Mouse (Mus musculus) embryonic facial prominence, embryonic 12.5 days (tissue): ENCODE measurements around the gene Fzd7. TPM values are rescaled to one million over a fixed set of nuclear protein-coding genes. Genes with fewer than 3 reads are reported as not detected.
A peak's percentile ranks its signal among the peaks of the same experiment; 100 is the strongest.
"Not testable (repeated sequence)": the region's sequence is repeated elsewhere in the genome, so short reads cannot be mapped to it uniquely, and the experiment has no call there.

Experiments used
- ATAC-seq: fragments of 200-750 bp; cut with Nextera tagmentation; 2 replicates; pipeline ENCODE4 v1.8.0; 2017; ENCODE audit not compliant: insufficient number of reproducible peaks, insufficient read depth, low FRiP score, low TSS enrichment
- H3K27ac ChIP-seq: fragments of 300-500 bp; sonication (generic); 2 replicates; pipeline ENCODE4 v1.5.1; 2016; ENCODE audit warnings: mild to moderate bottlenecking
- H3K27me3 ChIP-seq: fragments of 300-500 bp; sonication (generic); 2 replicates; pipeline ENCODE4 v1.6.1; 2016; ENCODE audit warnings: mild to moderate bottlenecking, moderate library complexity
- H3K36me3 ChIP-seq: fragments of 300-500 bp; sonication (generic); 2 replicates; pipeline ENCODE4 v1.6.1; 2016; ENCODE audit warnings: mild to moderate bottlenecking
- H3K4me1 ChIP-seq: fragments of 300-500 bp; sonication (generic); 2 replicates; pipeline ENCODE4 v1.6.1; 2016
- H3K4me2 ChIP-seq: fragments of 300-500 bp; sonication (generic); replicated peaks from 2 replicates; pipeline ENCODE4 v1.6.1; 2016; ENCODE audit warnings: mild to moderate bottlenecking, moderate library complexity
- H3K4me3 ChIP-seq: fragments of 300-500 bp; sonication (generic); 2 replicates; pipeline ENCODE4 v1.5.1; 2016; ENCODE audit warnings: mild to moderate bottlenecking
- H3K9ac ChIP-seq: fragments of 300-500 bp; sonication (generic); 2 replicates; pipeline ENCODE4 v1.6.1; 2016; ENCODE audit warnings: mild to moderate bottlenecking, moderate library complexity
- H3K9me3 ChIP-seq: fragments of 300-500 bp; sonication (generic); 2 replicates; pipeline ENCODE4 v1.6.1; 2016; ENCODE audit warnings: mild to moderate bottlenecking, moderate library complexity
- WGBS: fragments of 180-500 bp; shearing (Covaris S2); methylation state at CpG from one replicate; pipeline ENCODE4 v1.1.7; 2016; 5-methylcytosine and 5-hydroxymethylcytosine counted together
- polyA plus RNA-seq: library from polyadenylated mRNA; unstranded; fragments of >200 nt; fragmentation: Nextera tagmentation; extraction: Ambion mirVana; gene quantifications from 2 replicates; pipeline ENCODE4 v1.2.1, GENCODE M21; 2016

Fzd7 gene
- polyA plus RNA-seq = 26.3 and 28.5 TPM in 2 replicates

- H3K4me3 ChIP-seq = peak within 1 kb of the TSS; percentile 94
- peak within 1 kb of the TSS; percentile 99 for H3K9ac ChIP-seq
- H3K9me3 ChIP-seq = no peaks in the 10 kb centered on the region
- peak; percentile 18; the same call in 1 of the 2 replicates for ATAC-seq
- no peaks in the 10 kb centered on the region for H3K27me3 ChIP-seq
- H3K4me2 ChIP-seq = peak within 1 kb of the TSS; percentile 95
- peak within 1 kb of the TSS; percentile 98 for H3K27ac ChIP-seq
- WGBS = under 1% methylated on average over 35 of the region's 35 CpGs
- H3K4me1 ChIP-seq = peaks cover 34% of the 10 kb centered on the region
- H3K36me3 ChIP-seq = 0 out of 2 replicates have a peak, but pooled peaks cover 5% of the 10 kb centered on the region
Measured at GRCm38 (mm10) chr1:59482331-59482695, at the start of gene Fzd7. Gene Fzd7 (plus strand): TSS chr1:59482424.

DNA sequence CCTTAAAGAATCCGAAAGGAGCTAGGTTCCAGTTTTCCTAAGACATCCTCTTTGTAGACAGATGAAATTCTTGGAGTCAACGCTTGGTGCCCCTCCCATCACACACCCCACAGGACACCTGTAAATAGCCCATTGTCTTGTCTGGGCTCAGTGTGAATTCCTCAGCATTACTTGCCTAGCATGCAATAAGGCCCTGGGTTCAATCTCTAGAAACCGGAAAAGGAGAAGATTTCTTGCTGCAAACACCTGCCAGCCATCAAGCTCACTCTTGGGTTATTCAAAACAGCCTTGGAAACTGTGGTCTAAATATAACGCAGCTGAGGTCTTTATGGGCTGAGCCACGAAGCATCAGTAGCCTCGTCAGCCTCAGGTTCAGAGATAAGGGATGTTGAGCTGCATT is 48.9 kb upstream of the Fzd7 start:
- ATAC-seq = no peak
- 72% methylated on average over 6 of the region's 6 CpGs for WGBS
- H3K4me1 ChIP-seq = peaks cover 6% of the 10 kb centered on the region
- no peak overlapping the region for H3K27ac ChIP-seq
- H3K27me3 ChIP-seq = no peaks in the 10 kb centered on the region
- H3K9ac ChIP-seq = no peak overlapping the region
- H3K9me3 ChIP-seq = no peaks in the 10 kb centered on the region
- no peaks in the 10 kb centered on the region for H3K36me3 ChIP-seq
- no peak overlapping the region for H3K4me3 ChIP-seq
- no peak overlapping the region for H3K4me2 ChIP-seq

DNA sequence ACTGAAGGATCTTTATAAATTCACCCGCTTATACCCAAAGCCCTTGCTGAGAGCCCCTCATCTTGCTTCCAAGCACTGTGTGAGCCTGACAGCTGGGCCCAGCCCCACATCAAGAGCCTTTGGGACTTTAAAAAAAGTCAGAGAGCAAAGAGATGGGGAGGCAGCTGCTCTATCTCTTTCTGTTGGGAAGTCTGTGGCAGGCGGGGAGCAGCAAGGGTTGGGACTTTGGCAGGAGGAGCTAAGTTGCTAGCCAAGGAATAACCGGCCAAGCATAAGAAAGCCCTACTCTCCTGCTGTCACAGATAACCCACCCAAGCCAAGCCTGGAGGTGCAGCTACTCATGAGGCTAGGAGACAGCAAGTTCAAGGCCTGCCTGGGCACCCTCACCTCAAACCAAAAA is 48.2 kb upstream of the Fzd7 start:
- no peak overlapping the region for H3K9ac ChIP-seq
- no peak overlapping the region for H3K4me2 ChIP-seq
- H3K4me3 ChIP-seq = no peak overlapping the region
- H3K27me3 ChIP-seq = no peaks in the 10 kb centered on the region
- no peak overlapping the region for H3K27ac ChIP-seq
- peaks cover 8% of the 10 kb centered on the region for H3K4me1 ChIP-seq
- no peaks in the 10 kb centered on the region for H3K36me3 ChIP-seq
- 75% methylated on average over 3 of the region's 3 CpGs for WGBS
- ATAC-seq = no peak
- no peaks in the 10 kb centered on the region for H3K9me3 ChIP-seq

GRCm38 (mm10) chr1:59435270-59435669 is 47.0 kb upstream of the Fzd7 start:
- Histone ChIP-seq H3K4me3 (no peak overlapping the region), H3K36me3 (no peaks in the 10 kb centered on the region), H3K27me3 (no peaks in the 10 kb centered on the region), H3K4me2 (no peak overlapping the region), H3K4me1 (peaks cover 12% of the 10 kb centered on the region), H3K27ac (no peak overlapping the region), H3K9ac (no peak overlapping the region), H3K9me3 (no peaks in the 10 kb centered on the region)
- ATAC-seq = no peak
- WGBS = 86% methylated on average over 5 of the region's 5 CpGs

GRCm38 (mm10) chr1:59436321-59436720 is 45.9 kb upstream of the Fzd7 start:
- H3K27me3 ChIP-seq = no peaks in the 10 kb centered on the region
- no peak overlapping the region for H3K9ac ChIP-seq
- H3K36me3 ChIP-seq = no peaks in the 10 kb centered on the region
- ATAC-seq = no peak
- no peak overlapping the region for H3K4me3 ChIP-seq
- peaks cover 12% of the 10 kb centered on the region for H3K4me1 ChIP-seq
- 76% methylated on average over 3 of the region's 3 CpGs for WGBS
- no peak overlapping the region for H3K27ac ChIP-seq
- no peaks in the 10 kb centered on the region for H3K9me3 ChIP-seq
- H3K4me2 ChIP-seq = no peak overlapping the region

DNA sequence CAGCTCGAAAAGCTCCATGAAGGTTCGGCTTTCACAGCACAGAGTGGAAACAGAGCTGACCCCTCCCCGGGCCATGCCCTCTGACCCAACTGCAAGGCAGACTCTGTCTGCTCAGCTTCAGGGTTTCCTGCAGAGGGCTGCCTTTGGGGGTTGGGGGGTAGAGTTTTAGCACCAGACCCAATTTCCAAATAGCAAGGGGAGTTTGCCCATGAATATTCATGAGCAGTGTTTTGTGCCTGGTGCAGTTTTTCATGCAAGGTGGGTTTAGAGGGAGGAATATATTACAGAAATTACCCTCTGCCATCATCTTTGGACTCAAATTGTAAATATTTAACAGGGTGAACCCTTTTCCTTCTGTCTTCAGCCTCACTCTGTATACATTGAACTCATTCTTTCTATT is 44.3 kb upstream of the Fzd7 start:
- H3K9me3 ChIP-seq = no peaks in the 10 kb centered on the region
- WGBS = 8% methylated on average over 3 of the region's 3 CpGs
- peak overlapping the region; percentile 67 for H3K27ac ChIP-seq
- peaks cover 12% of the 10 kb centered on the region for H3K4me1 ChIP-seq
- H3K4me3 ChIP-seq = no peak overlapping the region
- H3K4me2 ChIP-seq = no peak overlapping the region
- ATAC-seq = no peak
- H3K36me3 ChIP-seq = no peaks in the 10 kb centered on the region
- no peak overlapping the region for H3K9ac ChIP-seq
- H3K27me3 ChIP-seq = no peaks in the 10 kb centered on the region

GRCm38 (mm10) chr1:59438330-59438729 is 43.9 kb upstream of the Fzd7 start:
- Histone ChIP-seq H3K36me3 (no peaks in the 10 kb centered on the region), H3K4me2 (no peak overlapping the region), H3K27ac (peak overlapping the region; percentile 67), H3K4me1 (peaks cover 12% of the 10 kb centered on the region), H3K9me3 (no peaks in the 10 kb centered on the region), H3K4me3 (no peak overlapping the region), H3K9ac (no peak overlapping the region), H3K27me3 (no peaks in the 10 kb centered on the region)
- ATAC-seq = no peak
- 21% methylated on average over 4 of the region's 4 CpGs for WGBS

DNA sequence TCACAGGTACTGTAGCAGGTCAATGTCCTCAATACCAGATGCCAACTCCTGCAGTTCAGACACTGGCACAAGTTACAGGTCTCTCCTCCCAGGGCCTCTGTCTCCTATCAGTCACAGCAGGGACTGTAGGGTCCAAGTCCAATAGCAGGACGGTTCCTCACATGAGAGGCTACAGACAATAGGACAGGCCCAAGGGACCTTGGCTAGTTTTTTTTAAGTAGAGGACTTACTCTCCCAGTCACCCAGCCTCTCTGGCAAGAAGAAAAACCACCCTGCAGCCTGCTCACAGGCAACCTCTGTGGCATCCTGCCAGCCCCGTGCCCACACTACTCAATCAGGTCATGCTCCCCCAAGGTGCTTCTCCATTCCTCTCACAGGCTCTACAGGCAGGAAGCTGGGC is 43.0 kb upstream of the Fzd7 start:
- Histone ChIP-seq H3K27ac (no peak overlapping the region), H3K9ac (no peak overlapping the region), H3K36me3 (no peaks in the 10 kb centered on the region), H3K4me1 (peaks cover 12% of the 10 kb centered on the region), H3K4me3 (no peak overlapping the region), H3K4me2 (no peak overlapping the region), H3K9me3 (no peaks in the 10 kb centered on the region), H3K27me3 (no peaks in the 10 kb centered on the region)
- no peak for ATAC-seq
- 65% methylated on average over 2 of the region's 2 CpGs for WGBS

- no peak overlapping the region for H3K4me3 ChIP-seq
- H3K36me3 ChIP-seq = no peaks in the 10 kb centered on the region
- no peak overlapping the region for H3K27ac ChIP-seq
- no peaks in the 10 kb centered on the region for H3K27me3 ChIP-seq
- no peak for ATAC-seq
- H3K9ac ChIP-seq = no peak overlapping the region
- peaks cover 12% of the 10 kb centered on the region for H3K4me1 ChIP-seq
- 71% methylated on average over 1 of the region's 1 CpGs for WGBS
- H3K9me3 ChIP-seq = no peaks in the 10 kb centered on the region
- H3K4me2 ChIP-seq = no peak overlapping the region
Measured at GRCm38 (mm10) chr1:59439941-59440340, 42.3 kb upstream of the Fzd7 start.

- not testable (repeated sequence) for H3K4me2 ChIP-seq, H3K9me3 ChIP-seq, H3K27ac ChIP-seq, H3K4me3 ChIP-seq, H3K36me3 ChIP-seq, H3K27me3 ChIP-seq, ATAC-seq, H3K9ac ChIP-seq
- H3K4me1 ChIP-seq = peaks cover 11% of the 10 kb centered on the region
- WGBS = 88% methylated on average over 14 of the region's 14 CpGs
Measured at GRCm38 (mm10) chr1:59442721-59443120, 39.5 kb upstream of the Fzd7 start.

GRCm38 (mm10) chr1:59444127-59444660 is 38.0 kb upstream of the Fzd7 start:
- peaks cover 14% of the 10 kb centered on the region for H3K4me1 ChIP-seq
- H3K36me3 ChIP-seq = no peaks in the 10 kb centered on the region
- no peaks in the 10 kb centered on the region for H3K27me3 ChIP-seq
- H3K4me2 ChIP-seq = no peak overlapping the region
- H3K27ac ChIP-seq = no peak overlapping the region
- ATAC-seq = no peak
- 84% methylated on average over 3 of the region's 3 CpGs for WGBS
- no peak overlapping the region for H3K4me3 ChIP-seq
- no peak overlapping the region for H3K9ac ChIP-seq
- H3K9me3 ChIP-seq = no peaks in the 10 kb centered on the region

DNA sequence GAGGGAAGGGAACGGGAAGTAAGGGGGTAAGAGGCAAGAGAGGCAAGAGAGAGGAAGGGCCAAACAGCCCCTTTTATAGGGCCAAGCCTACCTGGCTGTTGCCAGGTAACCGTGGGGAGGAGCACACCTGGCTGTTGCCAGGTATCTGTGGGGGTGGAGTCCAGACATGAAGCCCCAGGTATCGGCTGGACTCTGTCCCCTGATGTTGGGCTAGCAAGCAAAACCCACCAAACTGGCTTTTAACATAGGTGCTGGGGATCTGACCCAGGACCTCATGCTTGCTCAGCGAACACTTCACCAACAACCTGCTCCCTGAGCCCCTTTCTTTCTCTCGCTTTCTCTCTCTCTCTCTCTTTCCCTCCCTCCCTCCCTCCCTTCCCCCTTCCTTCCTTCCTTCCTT is 37.0 kb upstream of the Fzd7 start:
- peaks cover 21% of the 10 kb centered on the region for H3K4me1 ChIP-seq
- no peaks in the 10 kb centered on the region for H3K9me3 ChIP-seq
- ATAC-seq = no peak
- 85% methylated on average over 5 of the region's 5 CpGs for WGBS
- no peak overlapping the region for H3K9ac ChIP-seq
- H3K4me2 ChIP-seq = no peak overlapping the region
- no peak overlapping the region for H3K27ac ChIP-seq
- H3K27me3 ChIP-seq = no peaks in the 10 kb centered on the region
- H3K36me3 ChIP-seq = no peaks in the 10 kb centered on the region
- H3K4me3 ChIP-seq = no peak overlapping the region
